Mouse (Mus musculus) ovary, postnatal 36 days (tissue): ENCODE measurements around the gene Tekt3.

ENCODE experiments used
- DNase-seq: peaks from one replicate; pipeline ENCODE4 v3.0.0; 2022; ENCODE audit warnings: low spot score, mixed read lengths

Tekt3 gene

GRCm38 (mm10) chr11:63061446-63061845 is at the start of gene Tekt3:
Tekt3 (plus strand) TSS chr11:63061654.
- DNase-seq: no peak

GRCm38 (mm10) chr11:63017327-63018082 is 43.9 kb upstream of the Tekt3 start:
- no peak for DNase-seq

GRCm38 (mm10) chr11:63018083-63018622 is 43.3 kb upstream of the Tekt3 start:
- DNase-seq: no peak

GRCm38 (mm10) chr11:63020633-63021032 is 40.8 kb upstream of the Tekt3 start:
- no peak for DNase-seq

- no peak for DNase-seq
Observed at GRCm38 (mm10) chr11:63021141-63021806, 40.2 kb upstream of the Tekt3 start.

- DNase-seq: no peak
Observed at GRCm38 (mm10) chr11:63023461-63023860, 38.0 kb upstream of the Tekt3 start.

- DNase-seq: no peak
Observed at GRCm38 (mm10) chr11:63024136-63024535, 37.3 kb upstream of the Tekt3 start.

- no peak for DNase-seq
Observed at GRCm38 (mm10) chr11:63025476-63025875, 36.0 kb upstream of the Tekt3 start.

GRCm38 (mm10) chr11:63026651-63027141 is 34.8 kb upstream of the Tekt3 start:
- DNase-seq: peak; percentile 55

GRCm38 (mm10) chr11:63028131-63028530 is 33.3 kb upstream of the Tekt3 start:
- no peak for DNase-seq

GRCm38 (mm10) chr11:63029148-63029714 is 32.2 kb upstream of the Tekt3 start:
- DNase-seq: no peak

GRCm38 (mm10) chr11:63029721-63030120 is 31.7 kb upstream of the Tekt3 start:
- no peak for DNase-seq

- no peak for DNase-seq
Observed at GRCm38 (mm10) chr11:63035420-63036211, 25.8 kb upstream of the Tekt3 start.

GRCm38 (mm10) chr11:63040002-63040661 is 21.3 kb upstream of the Tekt3 start:
- no peak for DNase-seq

- no peak for DNase-seq
Observed at GRCm38 (mm10) chr11:63045771-63046170, 15.7 kb upstream of the Tekt3 start.

- DNase-seq: no peak
Observed at GRCm38 (mm10) chr11:63046380-63046779, 15.1 kb upstream of the Tekt3 start.

GRCm38 (mm10) chr11:63050362-63050932 is 11.0 kb upstream of the Tekt3 start:
- no peak for DNase-seq

- no peak for DNase-seq
Observed at GRCm38 (mm10) chr11:63051041-63051440, 10.4 kb upstream of the Tekt3 start.

GRCm38 (mm10) chr11:63051996-63052395 is 9.5 kb upstream of the Tekt3 start:
- no peak for DNase-seq

GRCm38 (mm10) chr11:63055596-63055995 is 5.9 kb upstream of the Tekt3 start:
- no peak for DNase-seq

- DNase-seq: no peak
Observed at GRCm38 (mm10) chr11:63058375-63058952, 3.0 kb upstream of the Tekt3 start.
